Mouse (Mus musculus) bone marrow macrophage, adult 2 months (primary cell): ENCODE measurements around the gene Rhbdf2.

ENCODE experiments used
- CTCF ChIP-seq: IDR thresholded peaks from 2 replicates; pipeline ENCODE4 v1.5.1; 2012; ENCODE audit warnings: low read depth, mild to moderate bottlenecking, low read length, moderate library complexity
- POLR2A ChIP-seq: IDR thresholded peaks from 2 replicates; pipeline ENCODE4 v1.6.1; 2012; ENCODE audit warnings: mild to moderate bottlenecking, low read depth, low read length, borderline replicate concordance

DNA sequence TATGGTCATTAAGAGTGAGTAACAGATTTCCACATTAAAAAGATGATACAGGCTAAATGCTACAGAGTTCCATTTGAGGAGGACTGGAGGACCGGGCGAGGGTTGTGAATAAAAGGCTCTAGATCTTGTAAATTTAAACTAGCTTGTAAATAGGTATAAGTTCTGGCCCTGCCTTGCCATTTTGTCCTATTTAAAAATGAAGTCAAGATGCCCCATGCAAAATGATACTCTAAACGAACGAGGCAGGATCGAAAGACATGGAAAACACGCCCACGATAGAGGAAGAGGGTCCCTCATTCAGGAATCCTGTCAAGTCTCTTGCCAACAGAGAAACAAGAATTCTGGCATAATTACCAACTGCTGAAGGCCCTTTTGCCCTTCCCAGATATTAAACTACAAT is 43.6 kb upstream of the Rhbdf2 start:
- TF ChIP-seq CTCF (no peak), POLR2A (no peak)
